Mouse (Mus musculus): ENCODE measurements at regions not wholly inside any gene's neighbourhood (a gene's known extent, or its start where the extent isn't known, plus 50 kb on each side); places are given as distances from the start of the nearest gene placed in this dataset.

GRCm38 (mm10) chr2:114454901-114455300 is 199.9 kb downstream of the Dph6 start:
- Histone ChIP-seq H3K9me3 (replicated peaks) (no peaks in the 10 kb centered on the region), H3K36me3 (no peaks in the 10 kb centered on the region), H3K4me1 (no peaks in the 10 kb centered on the region), H3K4me3 (no peak overlapping the region), H3K9ac (no peak overlapping the region), H3K27ac (no peak overlapping the region), H3K27me3 (no peaks in the 10 kb centered on the region), H3K4me2 (replicated peaks) (no peak overlapping the region)
- WGBS = 89% methylated on average over 2 of the region's 2 CpGs
- no peak for ATAC-seq (ENCODE audit: low FRiP score)

- no peak overlapping the region for H3K27ac ChIP-seq
- H3K9ac ChIP-seq = no peak overlapping the region
- no peaks in the 10 kb centered on the region for H3K36me3 ChIP-seq
- no peak overlapping the region for H3K4me2 ChIP-seq (replicated peaks)
- no peaks in the 10 kb centered on the region for H3K4me1 ChIP-seq
- no peaks in the 10 kb centered on the region for H3K27me3 ChIP-seq
- 78% methylated on average over 1 of the region's 1 CpGs for WGBS
- H3K9me3 ChIP-seq (replicated peaks) = no peaks in the 10 kb centered on the region
- ATAC-seq (ENCODE audit: low FRiP score) = no peak
- no peak overlapping the region for H3K4me3 ChIP-seq
These were observed 204.6 kb downstream of the Dph6 start for GRCm38 (mm10) chr2:114450185-114450584.

- Histone ChIP-seq H3K27me3 (no peaks in the 10 kb centered on the region), H3K4me1 (peaks cover 3% of the 10 kb centered on the region; the same call in 1 of the 2 replicates), H3K27ac (no peak overlapping the region), H3K36me3 (no peaks in the 10 kb centered on the region), H3K9me3 (replicated peaks) (no peaks in the 10 kb centered on the region), H3K9ac (no peak overlapping the region), H3K4me3 (no peak overlapping the region), H3K4me2 (replicated peaks) (no peak overlapping the region)
- 65% methylated on average over 2 of the region's 2 CpGs for WGBS
- no peak for ATAC-seq (ENCODE audit: low FRiP score)
These were observed 211.0 kb downstream of the Dph6 start for GRCm38 (mm10) chr2:114443801-114444200.

- peak; percentile 77 for ATAC-seq (ENCODE audit: low FRiP score)
- Histone ChIP-seq H3K4me3 (no peak overlapping the region), H3K4me2 (replicated peaks) (no peak overlapping the region), H3K27me3 (no peaks in the 10 kb centered on the region), H3K4me1 (peaks cover 3% of the 10 kb centered on the region; the same call in 1 of the 2 replicates), H3K9me3 (replicated peaks) (no peaks in the 10 kb centered on the region), H3K27ac (peak overlapping the region; percentile 57), H3K36me3 (no peaks in the 10 kb centered on the region), H3K9ac (no peak overlapping the region)
- 33% methylated on average over 6 of the region's 6 CpGs for WGBS
These were observed 213.8 kb downstream of the Dph6 start for GRCm38 (mm10) chr2:114440943-114441342.

GRCm38 (mm10) chr2:114439668-114440067 is 215.1 kb downstream of the Dph6 start:
- Histone ChIP-seq H3K27ac (no peak overlapping the region), H3K4me3 (no peak overlapping the region), H3K4me1 (peaks cover 3% of the 10 kb centered on the region; the same call in 1 of the 2 replicates), H3K9me3 (replicated peaks) (no peaks in the 10 kb centered on the region), H3K36me3 (no peaks in the 10 kb centered on the region), H3K27me3 (no peaks in the 10 kb centered on the region), H3K4me2 (replicated peaks) (no peak overlapping the region), H3K9ac (no peak overlapping the region)
- ATAC-seq (ENCODE audit: low FRiP score) = no peak
- 73% methylated on average over 1 of the region's 1 CpGs for WGBS

GRCm38 (mm10) chr2:114438048-114438447 is 216.7 kb downstream of the Dph6 start:
- WGBS = 43% methylated on average over 3 of the region's 3 CpGs
- no peaks in the 10 kb centered on the region for H3K27me3 ChIP-seq
- no peak for ATAC-seq (ENCODE audit: low FRiP score)
- no peak overlapping the region for H3K4me3 ChIP-seq
- H3K36me3 ChIP-seq = no peaks in the 10 kb centered on the region
- H3K4me1 ChIP-seq = peaks cover 3% of the 10 kb centered on the region; the same call in 1 of the 2 replicates
- H3K9me3 ChIP-seq (replicated peaks) = no peaks in the 10 kb centered on the region
- no peak overlapping the region for H3K27ac ChIP-seq
- H3K9ac ChIP-seq = no peak overlapping the region
- no peak overlapping the region for H3K4me2 ChIP-seq (replicated peaks)

- Histone ChIP-seq H3K9me3 (replicated peaks) (no peaks in the 10 kb centered on the region), H3K4me2 (replicated peaks) (no peak overlapping the region), H3K36me3 (no peaks in the 10 kb centered on the region), H3K9ac (no peak overlapping the region), H3K4me1 (no peaks in the 10 kb centered on the region), H3K4me3 (no peak overlapping the region), H3K27ac (no peak overlapping the region), H3K27me3 (no peaks in the 10 kb centered on the region)
- no peak for ATAC-seq (ENCODE audit: low FRiP score)
- WGBS = 89% methylated on average over 10 of the region's 10 CpGs
These were observed 226.3 kb upstream of the Zfp770 start for GRCm38 (mm10) chr2:114427426-114428157.

- no peaks in the 10 kb centered on the region for H3K4me1 ChIP-seq
- ATAC-seq (ENCODE audit: low FRiP score) = no peak
- H3K27me3 ChIP-seq = no peaks in the 10 kb centered on the region
- H3K36me3 ChIP-seq = no peaks in the 10 kb centered on the region
- H3K9ac ChIP-seq = no peak overlapping the region
- no peak overlapping the region for H3K27ac ChIP-seq
- no peak overlapping the region for H3K4me3 ChIP-seq
- WGBS = 67% methylated on average over 3 of the region's 3 CpGs
- no peaks in the 10 kb centered on the region for H3K9me3 ChIP-seq (replicated peaks)
- no peak overlapping the region for H3K4me2 ChIP-seq (replicated peaks)
These were observed 218.1 kb upstream of the Zfp770 start for GRCm38 (mm10) chr2:114419346-114419745.

GRCm38 (mm10) chr2:114413013-114413412 is 211.7 kb upstream of the Zfp770 start:
- H3K9me3 ChIP-seq (replicated peaks) = no peaks in the 10 kb centered on the region
- H3K4me1 ChIP-seq = no peaks in the 10 kb centered on the region
- no peak overlapping the region for H3K4me2 ChIP-seq (replicated peaks)
- no peak overlapping the region for H3K9ac ChIP-seq
- no peak overlapping the region for H3K4me3 ChIP-seq
- no peak for ATAC-seq (ENCODE audit: low FRiP score)
- H3K27ac ChIP-seq = no peak overlapping the region
- H3K36me3 ChIP-seq = no peaks in the 10 kb centered on the region
- WGBS = 91% methylated on average over 3 of the region's 3 CpGs
- no peaks in the 10 kb centered on the region for H3K27me3 ChIP-seq

- H3K4me1 ChIP-seq = no peaks in the 10 kb centered on the region
- no peaks in the 10 kb centered on the region for H3K9me3 ChIP-seq (replicated peaks)
- no peak overlapping the region for H3K27ac ChIP-seq
- no peak overlapping the region for H3K4me2 ChIP-seq (replicated peaks)
- ATAC-seq (ENCODE audit: low FRiP score) = no peak
- H3K36me3 ChIP-seq = no peaks in the 10 kb centered on the region
- H3K4me3 ChIP-seq = no peak overlapping the region
- 55% methylated on average over 17 of the region's 17 CpGs for WGBS
- no peak overlapping the region for H3K9ac ChIP-seq
- no peaks in the 10 kb centered on the region for H3K27me3 ChIP-seq
These were observed 210.9 kb upstream of the Zfp770 start for GRCm38 (mm10) chr2:114411940-114412715.

- Histone ChIP-seq H3K4me3 (no peak overlapping the region), H3K36me3 (no peaks in the 10 kb centered on the region), H3K27me3 (no peaks in the 10 kb centered on the region), H3K4me2 (replicated peaks) (no peak overlapping the region), H3K27ac (no peak overlapping the region), H3K9me3 (replicated peaks) (no peaks in the 10 kb centered on the region), H3K9ac (no peak overlapping the region), H3K4me1 (no peaks in the 10 kb centered on the region)
- WGBS = 89% methylated on average over 3 of the region's 3 CpGs
- ATAC-seq (ENCODE audit: low FRiP score) = no peak
These were observed 209.4 kb upstream of the Zfp770 start for GRCm38 (mm10) chr2:114410717-114411116.

GRCm38 (mm10) chr2:114409542-114409941 is 208.3 kb upstream of the Zfp770 start:
- H3K27me3 ChIP-seq = no peaks in the 10 kb centered on the region
- H3K9me3 ChIP-seq (replicated peaks) = no peaks in the 10 kb centered on the region
- ATAC-seq (ENCODE audit: low FRiP score) = no peak
- H3K36me3 ChIP-seq = no peaks in the 10 kb centered on the region
- no peak overlapping the region for H3K9ac ChIP-seq
- H3K4me2 ChIP-seq (replicated peaks) = no peak overlapping the region
- no peak overlapping the region for H3K27ac ChIP-seq
- no peaks in the 10 kb centered on the region for H3K4me1 ChIP-seq
- no peak overlapping the region for H3K4me3 ChIP-seq

GRCm38 (mm10) chr2:114407408-114407807 is 206.1 kb upstream of the Zfp770 start:
- ATAC-seq (ENCODE audit: low FRiP score) = no peak
- no peak overlapping the region for H3K4me2 ChIP-seq (replicated peaks)
- H3K27ac ChIP-seq = no peak overlapping the region
- no peaks in the 10 kb centered on the region for H3K36me3 ChIP-seq
- no peak overlapping the region for H3K4me3 ChIP-seq
- no peak overlapping the region for H3K9ac ChIP-seq
- no peaks in the 10 kb centered on the region for H3K4me1 ChIP-seq
- no peaks in the 10 kb centered on the region for H3K9me3 ChIP-seq (replicated peaks)
- H3K27me3 ChIP-seq = no peaks in the 10 kb centered on the region
- 67% methylated on average over 5 of the region's 5 CpGs for WGBS
